Comparison of ENCODE assay signal across 1 mouse cellular context in the genomic region with DNA sequence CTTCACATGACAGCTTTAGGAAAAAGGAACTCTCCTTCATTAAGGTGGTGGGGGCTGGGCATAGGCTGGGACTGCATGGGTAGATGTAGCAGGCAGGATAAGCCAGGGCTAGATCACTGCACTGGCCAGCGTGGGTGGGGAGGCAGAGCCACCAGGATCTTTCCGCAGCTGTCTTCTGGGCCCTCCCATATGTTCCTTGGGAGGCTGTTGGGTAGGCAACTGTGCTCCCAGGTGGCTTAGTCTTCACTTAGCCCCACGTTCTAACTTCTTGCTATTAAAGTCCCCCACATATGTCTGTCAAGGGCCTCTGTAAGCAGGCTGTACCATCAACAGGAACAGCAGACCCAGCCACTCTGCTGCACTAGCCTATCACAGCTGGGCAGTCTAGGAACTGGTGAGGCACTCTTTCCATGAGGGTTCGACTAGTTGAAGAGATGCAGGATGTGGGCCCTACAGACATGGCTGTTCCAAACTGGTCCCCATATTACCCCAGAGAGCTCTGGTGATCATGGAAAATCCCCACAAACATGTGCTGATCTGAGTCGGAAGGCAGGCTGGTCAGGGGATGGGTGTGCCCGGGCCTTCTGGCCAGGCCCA.
TF ChIP-seq lines count a peak whose summit lies in the region.

No protein-coding gene starts in this region.

TF ChIP-seq in CH12.LX, 34 proteins besides CTCF, POLR2A, EP300 and RAD21 (continued from another document):
- peak; percentile 19; the same call in 1 of the 2 replicates for TF ChIP-seq BHLHE40 (IDR thresholded peaks at IDR 0.05; ENCODE audit: low read depth, low read length)
- no peak for TF ChIP-seq USF2 (conservative IDR thresholded peaks at IDR 0.05; ENCODE audit: low read depth, low read length)
- peak; percentile 40; the same call in 1 of the 2 replicates for TF ChIP-seq JUND (conservative IDR thresholded peaks at IDR 0.05; ENCODE audit: low read depth, low read length)
TF ChIP-seq in CH12.LX: peak in this region for 3.
